Mouse (Mus musculus) layer of hippocampus, postnatal 25 days (tissue): Measurements from ENCODE around the gene Pgm1. TPM values are rescaled to one million over a fixed set of nuclear protein-coding genes. Genes with fewer than 3 reads are reported as not detected.
A peak's percentile ranks its signal among the peaks of the same experiment; 100 is the strongest.

Source experiments
- DNase-seq, 2 experiments: peaks; one replicate each; pipeline ENCODE4 v3.0.0; 2022; ENCODE audit warnings: mixed read lengths in 2 of 2, low spot score in 1 of 2; ENCODE audit errors: extremely low spot score in 1 of 2
- total RNA-seq, 2 experiments: library from RNA; stranded (reverse); gene quantifications; 2 replicates each; pipeline ENCODE4 v1.2.3; 2021

Gene Pgm1
- total RNA-seq, 2 experiments from 2014 or later, result 56.2 to 65.8 TPM

DNA sequence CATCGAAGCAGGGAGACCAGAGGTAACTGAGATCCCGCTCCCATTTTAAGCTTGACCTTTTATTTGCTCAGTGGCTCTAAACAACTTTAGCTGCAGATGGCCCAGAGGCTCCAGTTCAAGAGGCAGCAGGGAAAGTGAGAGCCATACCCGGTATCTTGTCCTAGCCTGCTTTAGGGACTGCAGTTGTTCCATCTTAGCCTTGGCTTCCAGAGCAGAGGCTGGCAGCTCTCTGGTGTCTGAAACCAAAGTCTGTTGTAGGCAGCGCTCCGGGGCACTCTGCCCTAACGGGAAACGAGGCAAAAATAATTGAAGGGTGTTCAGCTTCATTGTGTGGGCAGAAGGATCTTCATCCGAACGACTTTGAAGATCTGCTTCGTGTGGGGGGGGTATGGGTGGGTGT, 26.2 kb downstream of the Pgm1 start:
- DNase-seq, result no peak

- no peak for DNase-seq
Observed at GRCm38 (mm10) chr4:99957186-99957585, 28.0 kb downstream of the Pgm1 start.

GRCm38 (mm10) chr4:99958084-99958815, 29.0 kb downstream of the Pgm1 start:
- no peak for DNase-seq

DNA sequence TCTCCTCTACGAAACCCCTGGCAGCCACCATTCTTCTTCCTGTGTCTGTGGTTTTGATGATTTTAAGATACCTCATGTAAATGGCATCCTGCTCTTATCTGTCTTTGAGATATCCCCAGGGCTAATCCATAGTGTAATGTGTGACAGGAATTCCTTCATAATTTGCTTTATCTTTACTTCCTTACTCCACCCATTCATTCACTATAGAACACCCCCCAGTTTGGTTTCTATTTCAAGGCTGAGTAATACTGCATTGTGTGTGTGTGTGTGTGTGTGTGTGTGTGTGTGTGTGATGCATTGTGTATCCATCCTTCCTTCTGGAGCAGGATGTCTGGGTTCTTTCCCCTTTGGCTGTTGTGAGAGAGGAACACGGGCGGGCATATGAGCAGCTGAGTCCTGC, 30.1 kb downstream of the Pgm1 start:
- DNase-seq, result no peak

- DNase-seq, result no peak
Observed at GRCm38 (mm10) chr4:99966555-99966954, 37.3 kb downstream of the Pgm1 start.

DNA sequence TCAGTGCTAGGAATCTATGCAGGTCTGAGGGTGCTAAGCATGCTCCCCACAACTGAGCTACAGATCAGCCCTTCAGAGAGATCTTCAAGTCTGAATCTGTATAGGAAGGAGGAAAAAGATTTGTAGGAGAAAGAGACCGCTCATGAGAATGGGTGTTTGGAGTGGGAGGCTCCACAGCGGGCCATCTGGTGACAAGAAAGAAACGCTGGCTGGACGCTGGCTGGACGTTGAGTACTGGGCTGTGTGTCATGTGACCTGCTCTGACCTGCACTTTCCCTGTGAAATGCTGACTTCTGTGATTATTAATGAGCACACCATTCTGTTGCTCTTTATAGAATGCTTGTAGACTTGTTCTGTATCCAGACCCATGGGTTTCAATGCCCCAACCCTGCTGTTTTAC, 40.1 kb downstream of the Pgm1 start:
- no peak for DNase-seq

GRCm38 (mm10) chr4:99970097-99970496, 40.9 kb downstream of the Pgm1 start:
- no peak for DNase-seq

- DNase-seq, result no peak
Observed at GRCm38 (mm10) chr4:99972886-99973285, 43.7 kb downstream of the Pgm1 start.

- DNase-seq, result no peak
Observed at GRCm38 (mm10) chr4:99973931-99974330, 44.7 kb downstream of the Pgm1 start.

DNA sequence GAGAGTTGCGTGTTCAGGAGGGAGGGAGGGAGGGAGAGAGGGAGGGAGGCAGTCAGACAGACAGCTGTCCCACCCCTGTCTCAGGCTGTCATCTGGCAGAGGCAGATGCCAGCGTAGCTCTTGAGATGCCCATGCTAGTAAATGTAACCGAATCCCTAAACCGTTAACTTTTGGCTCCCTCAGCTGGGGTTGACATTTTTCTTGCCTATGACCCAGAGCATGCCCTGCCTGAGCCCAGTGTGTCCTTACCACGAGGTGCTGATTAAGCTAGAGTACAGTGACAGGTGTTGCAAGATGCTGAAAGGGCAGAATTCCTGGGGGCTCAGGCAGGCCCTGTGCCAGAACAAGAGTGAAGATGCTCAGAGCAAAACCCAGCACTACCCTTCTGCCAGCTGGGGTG, 45.2 kb downstream of the Pgm1 start:
- no peak for DNase-seq

DNA sequence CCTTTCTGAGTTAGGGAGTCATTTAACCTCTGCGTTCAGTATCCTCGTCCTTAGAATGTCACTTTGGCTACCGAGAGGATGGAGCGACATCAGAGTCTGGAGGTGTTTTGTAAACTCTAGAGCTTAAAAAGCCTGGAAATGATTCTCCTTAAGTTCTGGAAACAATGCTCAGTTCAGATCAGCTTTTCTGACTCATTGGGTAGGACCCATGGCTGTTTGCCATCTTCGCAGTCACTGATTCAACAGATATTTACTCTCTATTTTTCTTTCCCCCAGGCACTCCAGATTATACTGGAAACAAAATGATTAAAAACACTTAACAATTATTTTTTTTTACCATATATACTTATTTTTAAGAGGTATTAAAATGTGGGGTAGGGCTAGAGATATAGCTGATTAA, 50.1 kb downstream of the Pgm1 start:
- no peak for DNase-seq

DNA sequence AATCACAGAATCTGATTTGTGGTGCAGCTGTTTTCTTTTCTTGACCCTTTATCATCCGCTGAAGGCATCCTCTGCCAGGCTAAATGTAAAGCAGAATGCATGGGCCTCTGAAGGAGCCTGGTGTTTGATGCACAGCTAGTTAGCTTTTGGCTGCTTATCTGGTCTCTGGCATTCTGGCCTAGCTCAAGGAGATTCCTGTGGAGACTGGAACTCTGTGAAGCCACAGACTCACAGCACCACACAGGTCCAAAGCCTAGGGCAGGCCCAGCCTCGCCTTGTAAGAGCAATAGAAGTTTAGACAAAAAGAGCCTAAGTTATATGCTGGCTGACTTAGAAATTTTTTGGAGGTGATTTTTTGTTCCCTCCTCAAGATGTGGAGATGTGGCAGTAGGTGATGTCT, 52.0 kb downstream of the Pgm1 start:
- no peak for DNase-seq

DNA sequence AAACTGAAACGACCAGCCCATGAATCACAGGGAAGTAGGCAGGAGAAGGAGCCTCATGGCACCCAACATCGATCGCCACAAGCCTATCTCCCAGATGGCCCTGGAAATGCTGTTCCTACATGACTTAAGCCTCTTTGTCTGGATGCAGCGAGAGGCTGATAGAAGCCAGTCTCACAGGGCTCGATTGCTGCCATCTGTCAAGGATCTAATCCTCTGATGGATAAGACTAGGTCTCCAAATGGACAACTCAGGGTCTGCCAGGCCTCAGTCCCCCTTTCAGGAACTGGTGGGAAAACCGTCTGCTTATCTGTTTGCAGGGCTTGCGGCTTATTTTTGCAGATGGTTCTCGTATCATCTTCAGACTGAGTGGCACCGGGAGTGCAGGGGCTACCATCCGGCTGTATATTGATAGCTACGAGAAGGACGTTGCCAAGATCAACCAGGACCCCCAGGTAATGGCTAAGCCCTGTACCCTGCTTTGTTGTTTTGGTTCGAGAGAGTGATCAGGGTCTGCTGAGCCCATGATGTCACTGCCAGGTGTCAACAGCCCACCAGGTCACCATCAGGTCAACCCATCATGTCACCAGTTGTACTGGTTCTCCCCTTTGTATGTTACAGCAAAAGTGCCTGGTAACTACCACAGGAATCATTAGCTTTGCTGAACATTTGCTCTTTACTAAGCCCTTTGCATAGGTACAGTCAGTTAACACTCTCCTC, 54.6 kb downstream of the Pgm1 start:
- no peak for DNase-seq

DNA sequence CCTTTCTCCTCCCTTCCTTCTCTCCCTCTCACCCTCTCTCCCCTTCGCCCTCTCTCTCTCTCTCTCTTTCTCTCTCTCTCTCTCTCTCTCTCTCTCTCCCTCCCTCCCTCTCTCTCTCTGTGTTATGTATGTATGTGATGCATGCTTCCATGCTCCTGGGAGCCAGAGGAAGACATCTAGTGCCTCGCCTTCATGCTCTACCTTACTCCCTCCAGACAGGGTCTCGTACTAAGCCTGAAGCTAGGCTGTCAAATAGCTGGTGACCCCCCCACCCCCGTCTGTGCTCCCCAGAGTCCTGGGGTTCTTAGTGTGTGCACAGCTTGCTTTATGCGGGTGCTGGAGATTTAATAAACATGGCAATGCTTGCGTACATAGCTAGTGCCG, 55.1 kb downstream of the Pgm1 start:
- DNase-seq, result no peak

GRCm38 (mm10) chr4:99985086-99985485, 55.9 kb downstream of the Pgm1 start:
- no peak for DNase-seq

DNA sequence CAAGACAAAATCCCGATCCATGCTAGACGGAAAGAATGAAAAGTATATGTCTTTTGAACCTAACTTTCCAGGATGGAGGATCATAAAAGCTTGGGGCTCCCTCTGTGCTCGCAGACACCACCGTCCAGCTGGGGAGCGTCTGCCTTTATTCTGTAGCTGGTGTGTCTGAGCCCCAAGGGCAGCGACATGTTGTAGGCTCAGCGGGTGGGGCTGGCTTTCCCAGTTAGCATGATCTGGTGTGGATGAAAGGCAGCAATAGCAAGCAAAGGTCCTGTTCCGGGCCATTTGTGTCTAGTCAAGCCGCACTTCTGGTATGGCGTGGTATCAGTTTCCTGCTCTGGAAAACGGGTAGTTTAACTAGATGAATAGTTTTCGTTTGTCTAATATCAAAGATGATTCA, 56.4 kb downstream of the Pgm1 start:
- DNase-seq, result no peak

DNA sequence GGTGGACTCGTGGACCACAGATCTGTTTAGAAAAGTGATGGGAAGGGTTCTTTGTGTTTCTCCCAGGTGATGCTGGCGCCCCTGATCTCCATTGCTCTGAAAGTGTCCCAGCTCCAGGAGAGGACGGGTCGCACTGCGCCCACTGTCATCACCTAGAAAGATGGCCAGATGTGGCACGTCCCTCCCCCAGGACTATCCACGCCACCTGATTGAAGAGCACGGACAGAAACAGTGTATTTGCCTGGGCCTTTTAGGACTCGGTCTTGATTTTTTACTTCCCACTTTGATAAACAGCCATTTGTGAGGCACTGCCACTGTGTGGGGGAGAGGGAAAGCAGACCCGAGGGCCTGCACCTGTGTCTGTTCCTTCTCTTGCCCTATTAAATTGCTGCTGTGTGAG, 57.4 kb downstream of the Pgm1 start:
- DNase-seq, result no peak

DNA sequence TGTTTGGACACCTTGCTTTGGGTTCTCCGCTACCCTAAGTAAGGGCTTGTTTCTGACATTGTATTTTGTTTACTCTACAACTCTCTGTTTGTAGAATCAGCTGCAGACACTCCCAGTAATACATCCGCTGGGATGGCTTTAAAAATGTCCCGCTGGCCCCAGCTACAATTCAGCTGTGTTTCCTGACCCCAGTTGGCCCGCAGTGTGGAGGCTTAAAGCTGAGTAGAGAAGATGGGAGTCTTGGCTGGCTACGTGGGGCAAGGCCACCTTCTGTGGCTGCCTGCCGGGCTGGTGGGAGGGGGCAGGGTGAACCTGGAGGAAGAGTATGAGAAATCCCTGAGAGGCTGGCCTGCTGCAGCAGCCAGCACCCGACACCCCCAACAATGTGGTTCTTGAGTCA, 59.6 kb downstream of the Pgm1 start:
- DNase-seq, result no peak

- no peak for DNase-seq
Observed at GRCm38 (mm10) chr4:100000971-100001370, 71.8 kb downstream of the Pgm1 start.

GRCm38 (mm10) chr4:100001806-100002205, 72.6 kb downstream of the Pgm1 start:
- DNase-seq, result no peak

DNA sequence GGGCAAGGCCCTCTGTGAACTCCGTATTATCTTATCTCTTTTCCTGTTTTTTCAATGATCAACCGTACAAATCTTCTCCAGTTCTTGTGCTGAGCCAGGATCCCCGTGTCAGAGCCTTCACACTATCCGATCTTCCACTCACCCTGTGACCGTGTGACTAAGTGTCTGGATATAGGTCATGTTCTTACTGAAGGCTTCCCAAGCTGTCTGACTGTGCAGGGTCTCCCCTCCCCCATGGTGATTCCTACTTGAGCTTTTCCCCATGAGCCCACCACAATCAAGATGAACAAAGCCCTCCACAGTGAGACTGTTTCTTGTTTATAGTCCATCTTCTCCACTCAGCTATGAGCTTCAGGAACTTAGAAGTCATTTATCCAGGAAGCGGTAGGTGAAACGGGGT, 78.5 kb downstream of the Pgm1 start:
- no peak for DNase-seq

- peak; percentile 50 to 51 for DNase-seq
Observed at GRCm38 (mm10) chr4:100008371-100009090, 79.3 kb downstream of the Pgm1 start.
